Mouse (Mus musculus) G1E-ER4 (cell line): Measurements from ENCODE around the gene Prpsap1. TPM values are rescaled to one million over a fixed set of nuclear protein-coding genes. Genes with fewer than 3 reads are reported as not detected.

Source experiments
- GATA1 ChIP-seq: IDR thresholded peaks from one replicate; pipeline ENCODE4 v1.8.0; 2012; ENCODE audit warnings: low read length, inconsistent platforms
- polyA plus RNA-seq: library from polyadenylated mRNA; stranded (reverse); fragments of >175 nt; gene quantifications from 2 replicates; pipeline ENCODE4 v1.2.3, GENCODE M21; 2012

Gene Prpsap1
- polyA plus RNA-seq, 1 experiment, result 115 TPM

- no peak for TF ChIP-seq GATA1
Observed at GRCm38 (mm10) chr11:116522886-116523698, 29.1 kb upstream of the Prpsap1 start.

DNA sequence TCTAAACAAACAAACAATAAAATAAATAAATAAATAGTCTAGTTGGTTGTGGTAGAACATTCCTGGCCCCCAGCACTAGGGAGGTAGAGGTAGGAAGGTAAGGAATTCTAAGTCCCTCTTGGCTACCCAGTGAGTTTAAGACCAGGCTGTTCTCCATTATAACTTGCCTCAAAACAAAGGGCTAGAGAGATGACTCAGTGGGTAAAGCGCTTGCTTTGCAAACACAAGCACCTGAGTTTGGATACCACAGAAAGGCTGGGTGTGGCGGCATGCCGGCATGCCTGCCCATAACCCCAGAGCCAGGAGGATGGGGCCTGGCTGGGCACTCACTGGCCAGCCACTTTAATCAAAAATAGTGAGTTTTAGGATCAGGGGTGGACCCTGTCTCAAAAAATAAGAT lies 28.0 kb upstream of the Prpsap1 start:
- TF ChIP-seq GATA1, result no peak

DNA sequence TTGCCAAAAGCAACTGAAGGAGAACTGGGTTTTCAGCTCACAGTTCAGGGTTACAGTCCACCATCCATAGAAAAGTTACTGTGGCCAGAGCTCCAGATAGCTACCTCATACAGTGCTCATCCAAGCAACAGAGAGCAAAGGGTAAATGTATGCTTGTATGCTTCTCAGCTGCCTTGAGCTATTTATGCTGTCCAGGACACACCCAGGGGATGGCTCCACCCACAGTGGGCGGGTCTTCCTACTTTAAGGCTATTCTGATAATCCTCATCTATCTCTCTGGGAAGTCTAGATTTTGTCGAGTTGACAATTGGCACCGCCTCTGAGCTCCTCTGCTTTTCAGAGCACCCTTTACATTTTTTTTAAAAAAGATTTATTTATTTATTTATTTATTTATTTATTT lies 27.1 kb upstream of the Prpsap1 start:
- no peak for TF ChIP-seq GATA1

DNA sequence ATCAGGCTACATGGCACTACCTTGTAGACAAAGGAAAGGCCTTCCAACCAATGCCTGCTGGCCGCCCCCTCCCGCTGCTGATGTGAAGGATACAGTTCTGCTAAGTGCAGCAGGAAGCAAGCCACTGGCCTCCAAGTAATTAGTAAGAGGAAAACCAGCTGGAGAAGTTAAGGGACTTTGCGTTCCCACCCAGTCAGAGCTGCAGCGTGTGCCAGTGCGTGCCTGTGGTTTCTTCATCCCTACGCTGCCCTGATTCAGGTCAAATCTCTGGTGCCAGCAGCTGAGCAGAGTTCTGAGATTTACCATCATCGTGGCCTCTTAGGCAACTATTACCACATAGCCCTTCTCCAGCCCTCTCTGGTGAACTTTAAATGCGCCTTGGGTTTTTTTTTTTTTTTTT lies 24.5 kb upstream of the Prpsap1 start:
- no peak for TF ChIP-seq GATA1

GRCm38 (mm10) chr11:116515330-116516020 lies 21.5 kb upstream of the Prpsap1 start:
- no peak for TF ChIP-seq GATA1

DNA sequence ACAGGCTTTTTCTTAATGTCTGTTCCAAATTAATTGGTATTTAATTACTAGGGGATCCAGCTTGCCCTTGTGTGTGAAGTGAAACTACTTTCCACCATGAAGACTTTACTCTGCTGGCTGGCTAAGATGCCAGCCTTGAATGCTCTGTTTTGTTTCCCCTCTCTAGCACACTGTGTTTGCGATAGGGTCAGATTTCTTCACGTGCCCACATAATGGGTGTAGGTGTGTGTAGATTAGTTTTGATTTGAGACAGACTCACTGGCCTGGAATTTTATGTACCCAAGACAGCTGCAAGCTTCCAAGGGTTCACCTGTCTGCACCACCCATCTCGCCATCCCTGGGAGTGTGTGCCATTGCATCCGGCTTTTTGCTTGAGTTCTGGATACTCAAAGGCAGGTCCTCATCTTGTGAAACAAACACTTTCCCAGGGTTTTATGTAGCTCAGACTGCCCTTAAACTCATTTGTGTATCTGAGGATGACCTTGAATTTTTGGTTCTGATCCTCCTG lies 19.6 kb upstream of the Prpsap1 start:
- TF ChIP-seq GATA1, result no peak

DNA sequence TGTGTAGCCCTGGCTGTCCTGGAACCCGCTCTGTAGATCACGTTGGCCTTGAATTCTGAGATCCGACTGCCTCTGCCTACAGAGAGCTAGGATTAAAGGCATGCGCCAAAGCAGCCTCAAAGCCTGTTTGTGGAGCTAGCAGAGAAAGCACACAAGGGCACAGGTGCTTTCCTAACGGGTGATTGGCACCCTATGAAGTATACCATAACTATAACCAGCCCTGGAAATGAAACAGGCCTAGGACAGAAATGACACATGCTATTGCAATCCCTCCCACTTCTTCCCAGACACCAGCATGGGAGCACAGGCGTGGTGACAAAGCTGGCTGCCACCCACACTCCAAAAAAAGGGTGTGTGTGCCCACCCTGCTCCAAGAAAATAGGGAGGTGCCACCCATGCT lies 19.0 kb upstream of the Prpsap1 start:
- TF ChIP-seq GATA1, result no peak

DNA sequence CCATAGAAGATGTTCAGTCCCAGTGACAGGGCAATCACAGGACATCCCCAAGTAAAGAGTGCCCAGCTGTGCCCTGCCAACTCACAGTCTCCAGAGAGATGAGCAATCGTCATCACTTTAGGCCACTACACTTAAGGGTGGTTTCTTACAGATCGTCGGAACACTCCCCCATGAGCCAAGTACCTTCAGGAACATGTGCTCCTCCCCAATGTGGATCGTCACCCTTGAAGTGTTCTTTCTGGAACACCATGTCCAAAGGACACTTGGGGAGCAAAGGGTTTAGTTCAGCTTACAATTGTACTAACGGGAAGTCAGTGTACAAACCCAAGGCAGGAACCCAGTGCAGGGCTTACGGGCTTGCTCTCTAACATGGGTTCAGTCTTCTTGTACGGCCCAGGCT lies 18.2 kb upstream of the Prpsap1 start:
- TF ChIP-seq GATA1, result no peak

DNA sequence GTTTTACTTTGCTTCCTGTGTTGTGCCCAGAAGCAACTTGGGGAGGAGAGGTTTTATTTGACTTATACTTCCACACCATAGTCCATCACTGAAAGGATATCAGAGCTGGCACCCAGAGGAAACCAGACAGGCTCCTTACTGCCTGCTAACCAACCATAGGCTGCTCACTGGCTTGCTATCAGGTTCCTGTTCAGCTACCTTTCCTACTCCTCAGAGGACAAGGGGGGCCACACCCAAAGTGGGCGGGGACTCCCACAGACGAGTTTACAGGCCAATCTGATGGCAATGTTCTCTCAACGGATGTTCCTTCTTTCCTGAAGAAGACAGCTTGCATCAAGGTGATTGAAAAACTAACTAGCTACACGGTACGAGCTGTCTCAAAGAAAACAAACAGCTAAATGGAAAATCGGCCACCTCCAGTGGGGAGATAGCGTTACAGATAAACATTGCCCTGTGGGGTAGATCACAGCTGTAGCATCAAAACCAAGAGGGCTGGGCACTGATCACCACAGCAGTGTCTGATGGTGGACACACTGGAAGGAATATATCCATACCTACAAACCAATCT lies 17.4 kb upstream of the Prpsap1 start:
- no peak for TF ChIP-seq GATA1

DNA sequence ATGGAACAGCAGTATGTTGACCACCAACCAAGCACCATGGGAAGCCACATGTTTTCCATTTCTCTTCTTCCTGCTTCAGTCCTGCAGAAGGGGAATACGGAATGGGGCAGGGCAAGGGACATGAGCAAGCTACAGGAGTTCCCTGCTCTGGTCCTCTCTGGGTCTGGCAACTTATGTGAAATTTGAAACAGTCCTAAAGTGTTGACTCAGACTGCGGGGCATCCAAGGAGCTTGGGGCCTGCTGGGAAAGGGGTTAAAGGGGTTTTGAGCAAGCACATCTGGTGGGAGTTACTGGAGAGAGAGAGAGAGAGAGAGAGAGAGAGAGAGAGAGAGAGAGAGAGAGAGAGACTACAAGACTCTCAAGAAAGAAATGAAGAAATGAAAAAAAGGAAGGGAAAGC lies 14.7 kb upstream of the Prpsap1 start:
- no peak for TF ChIP-seq GATA1

DNA sequence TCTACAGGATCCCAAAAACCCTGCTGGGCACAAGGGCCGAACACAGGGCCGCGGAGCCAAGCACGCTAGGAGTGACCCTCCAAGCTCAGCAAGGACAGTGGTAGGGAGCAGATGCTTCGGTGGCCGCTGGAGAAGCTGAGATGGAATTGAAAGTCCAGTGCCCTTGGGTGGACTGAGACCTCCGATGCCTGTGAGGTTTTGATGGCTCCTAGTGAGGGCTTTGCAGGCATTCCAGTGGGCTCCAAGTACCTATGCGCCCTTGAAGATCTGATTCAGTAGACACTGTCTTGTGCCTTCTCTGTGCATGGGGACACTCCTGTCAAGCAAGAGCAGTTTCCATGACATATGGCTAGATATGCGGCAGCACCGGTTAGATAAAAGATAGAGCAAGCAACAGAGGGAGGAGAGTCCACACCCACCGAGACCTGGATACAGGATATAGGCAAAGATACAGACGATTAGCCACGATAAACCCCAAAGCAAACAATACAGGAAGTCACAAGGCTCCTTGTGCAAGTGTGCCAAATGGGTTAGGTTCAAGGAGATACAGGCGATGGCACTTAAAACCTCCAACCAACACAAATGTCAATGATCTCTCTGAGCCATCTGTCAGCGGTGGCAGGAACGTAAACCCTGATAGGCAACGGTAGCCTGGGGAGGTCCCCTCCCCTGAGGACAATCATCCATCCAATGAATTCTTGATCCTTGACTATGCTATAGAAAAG lies 12.3 kb upstream of the Prpsap1 start:
- peak; percentile 95 for TF ChIP-seq GATA1

DNA sequence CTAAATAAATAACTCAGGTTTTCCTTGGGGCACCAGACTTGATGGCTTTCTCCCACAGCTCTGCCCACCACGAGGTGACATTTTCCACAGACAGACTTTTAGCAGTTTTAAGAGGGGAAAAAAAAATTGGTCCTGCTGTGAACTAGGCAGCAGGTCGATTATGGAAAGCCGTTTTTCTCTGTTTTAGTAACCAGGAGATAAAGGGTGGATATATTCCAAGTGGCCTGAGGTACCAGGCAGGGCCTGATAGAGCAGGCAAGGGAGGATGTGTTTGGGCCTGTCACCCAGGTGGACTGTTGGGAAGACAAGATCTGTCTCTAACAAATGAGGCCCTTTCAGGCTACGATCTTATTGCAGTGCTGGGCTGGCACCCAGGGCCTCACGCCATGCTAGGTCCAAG lies 11.6 kb upstream of the Prpsap1 start:
- no peak for TF ChIP-seq GATA1

- no peak for TF ChIP-seq GATA1
Observed at GRCm38 (mm10) chr11:116504516-116504915, 10.5 kb upstream of the Prpsap1 start.

- no peak for TF ChIP-seq GATA1
Observed at GRCm38 (mm10) chr11:116501005-116501746, 7.2 kb upstream of the Prpsap1 start.

GRCm38 (mm10) chr11:116499018-116499417 lies 5.0 kb upstream of the Prpsap1 start:
- TF ChIP-seq GATA1, result no peak
